Mouse (Mus musculus) limb, embryonic 15.5 days (tissue): ENCODE measurements around the gene Arg2. TPM values are rescaled to one million over a fixed set of nuclear protein-coding genes. Genes with fewer than 3 reads are reported as not detected.

Source experiments
- polyA plus RNA-seq: library from polyadenylated mRNA; unstranded; fragments of >200 nt; fragmentation: Nextera tagmentation; extraction: Ambion mirVana; gene quantifications from 2 replicates; pipeline ENCODE4 v1.2.1, GENCODE M21; 2015

Arg2 gene
- polyA plus RNA-seq, 1 experiment from 2014 or later: 0.70 TPM

Other genes with a start within 250 kb of the Arg2 start
- 7.3 and 8.7 TPM in 2 replicates for gene Plek2, start 223.8 kb upstream of the Arg2 start, polyA plus RNA-seq
- 5.8 and 6.0 TPM in 2 replicates for gene Tmem229b, start 123.2 kb upstream of the Arg2 start, polyA plus RNA-seq
- 3.4 TPM in 2 replicates for gene Plekhh1, start 101.6 kb upstream of the Arg2 start, polyA plus RNA-seq
- gene Pigh, start 41.1 kb upstream of the Arg2 start, polyA plus RNA-seq: 35.4 and 36.1 TPM in 2 replicates
- 104 and 113 TPM in 2 replicates for gene Vti1b, start 41.9 kb downstream of the Arg2 start, polyA plus RNA-seq
- 26.0 and 26.6 TPM in 2 replicates for gene Rdh11, start 61.5 kb downstream of the Arg2 start, polyA plus RNA-seq
- gene Rdh12, start 78.1 kb downstream of the Arg2 start, polyA plus RNA-seq: 47.1 and 51.3 TPM in 2 replicates
- gene Zfyve26, start 165.5 kb downstream of the Arg2 start, polyA plus RNA-seq: 11.9 and 12.0 TPM in 2 replicates
- gene Rad51b, start 166.5 kb downstream of the Arg2 start, polyA plus RNA-seq: 5.2 and 5.3 TPM in 2 replicates